Mouse (Mus musculus) lung, adult 18-20 months (tissue): ENCODE measurements at regions not wholly inside any gene's neighbourhood (a gene's known extent, or its start where the extent isn't known, plus 50 kb on each side); places are given as distances from the start of the nearest gene placed in this dataset.

ENCODE experiments used
- DNase-seq, 2 experiments: peaks; one replicate each; pipeline ENCODE4 v3.0.0; 2022; ENCODE audit warnings: mixed read lengths in 2 of 2

DNA sequence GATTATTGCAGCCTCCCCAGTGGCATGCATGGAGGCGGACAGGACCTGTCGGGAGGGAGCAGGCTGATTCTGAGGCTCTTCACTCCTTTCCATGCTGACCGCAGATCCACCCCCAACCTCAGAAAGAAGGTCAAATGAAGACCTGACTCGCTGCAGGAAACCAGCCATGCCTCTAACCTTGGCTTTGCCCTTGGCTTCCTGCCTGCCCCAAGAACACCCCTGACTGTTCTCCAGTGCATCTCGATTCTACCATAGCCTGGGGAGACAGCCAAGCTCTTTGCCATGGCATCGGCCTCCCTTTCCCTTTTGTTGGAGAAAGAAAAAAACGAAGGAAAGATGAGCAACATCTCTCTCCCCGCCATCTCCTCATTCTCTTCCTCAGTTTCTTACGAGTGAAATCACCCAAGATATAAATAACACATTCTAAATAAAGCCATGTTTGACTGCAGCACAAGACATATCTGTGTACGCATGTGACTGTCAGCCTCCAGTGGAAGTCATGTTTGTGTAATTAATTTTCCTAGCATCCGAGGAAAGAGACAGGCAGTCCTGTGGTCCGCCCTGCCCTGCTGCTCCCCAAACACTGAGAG lies 102.4 kb upstream of the Sdk1 start:
- no peak for DNase-seq

DNA sequence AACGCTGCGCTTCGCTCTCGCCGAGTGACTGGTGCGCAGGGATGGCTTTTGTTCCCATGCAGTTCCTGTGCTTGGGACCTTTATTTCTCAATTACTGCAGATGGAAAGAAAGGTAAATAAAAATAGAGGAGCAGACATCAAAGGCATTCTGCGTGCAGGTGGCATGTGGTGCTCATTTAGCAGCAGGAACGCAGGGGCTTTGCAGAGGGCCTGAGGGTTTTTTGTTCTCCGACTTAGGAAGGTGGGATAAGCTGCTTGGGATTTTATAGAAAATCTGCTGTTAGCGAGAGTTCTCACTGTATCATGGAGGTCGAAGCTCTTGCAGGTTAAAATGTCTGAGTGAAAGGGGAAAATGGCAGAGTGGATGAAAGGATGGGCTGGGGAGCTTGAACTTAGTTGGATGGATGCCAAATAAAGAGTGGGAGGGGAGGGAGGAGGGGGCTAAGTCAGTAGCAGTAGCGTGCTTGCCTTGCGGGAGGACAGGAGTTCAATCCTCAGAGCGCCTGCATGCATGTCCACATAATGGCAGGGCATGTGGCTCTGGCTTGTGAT lies 101.9 kb upstream of the Sdk1 start:
- DNase-seq, result no peak

DNA sequence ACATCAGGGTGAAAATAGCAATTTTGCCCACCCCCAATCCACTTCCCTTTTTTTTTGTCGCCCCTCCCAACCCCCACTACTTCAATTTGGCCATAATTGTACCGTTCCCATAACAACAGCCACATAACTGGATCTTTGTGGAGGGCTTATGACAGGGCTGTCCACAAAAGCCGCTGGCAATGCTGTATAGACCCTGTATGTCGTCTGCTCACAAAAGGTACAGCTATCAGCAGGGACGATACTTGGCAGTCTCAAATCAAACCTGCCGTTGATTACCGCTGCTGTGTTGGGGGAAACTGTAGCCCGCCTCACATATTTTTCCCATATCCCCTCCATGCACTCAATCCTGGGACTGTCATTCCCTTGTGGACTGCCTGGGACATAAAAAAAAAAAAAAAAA lies 80.9 kb upstream of the Sdk1 start:
- no peak for DNase-seq

DNA sequence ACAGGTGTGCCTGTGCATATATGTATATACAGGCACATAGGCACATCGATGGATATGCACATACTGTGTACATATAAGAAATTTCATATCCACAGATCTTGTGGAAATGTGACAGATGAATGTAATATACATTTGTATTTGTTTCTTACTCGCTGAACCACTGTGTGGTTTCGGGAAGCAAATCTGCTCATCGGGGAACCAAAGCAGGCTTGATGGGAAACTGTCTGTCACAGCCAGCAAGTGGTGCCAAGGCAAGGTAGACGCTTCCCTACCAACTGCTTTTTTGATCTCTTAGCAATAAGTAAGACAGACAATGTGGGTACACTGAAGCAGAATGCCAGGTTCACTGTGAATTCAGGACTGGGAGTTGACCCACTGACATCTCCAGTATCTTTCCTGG lies 80.3 kb upstream of the Sdk1 start:
- no peak for DNase-seq

DNA sequence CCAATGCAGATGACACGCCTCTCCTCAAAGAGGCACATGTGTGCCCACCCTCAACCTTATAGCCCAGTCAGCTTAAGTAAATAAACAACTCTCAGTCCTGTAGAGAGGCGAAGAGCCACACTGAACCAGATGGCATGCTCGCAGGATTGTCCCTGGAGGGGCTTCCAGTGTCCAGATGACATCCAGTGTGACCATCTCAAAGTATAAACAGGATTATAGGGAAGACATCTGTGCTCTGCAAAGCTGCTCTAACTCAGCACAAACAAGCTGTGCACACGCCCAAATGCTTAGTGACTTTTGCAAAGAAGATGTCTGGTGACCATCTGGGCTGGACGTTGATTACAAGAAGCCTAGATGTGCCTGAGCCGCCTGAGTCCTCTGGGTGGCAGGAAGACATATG lies 58.8 kb upstream of the Sdk1 start:
- no peak for DNase-seq

DNA sequence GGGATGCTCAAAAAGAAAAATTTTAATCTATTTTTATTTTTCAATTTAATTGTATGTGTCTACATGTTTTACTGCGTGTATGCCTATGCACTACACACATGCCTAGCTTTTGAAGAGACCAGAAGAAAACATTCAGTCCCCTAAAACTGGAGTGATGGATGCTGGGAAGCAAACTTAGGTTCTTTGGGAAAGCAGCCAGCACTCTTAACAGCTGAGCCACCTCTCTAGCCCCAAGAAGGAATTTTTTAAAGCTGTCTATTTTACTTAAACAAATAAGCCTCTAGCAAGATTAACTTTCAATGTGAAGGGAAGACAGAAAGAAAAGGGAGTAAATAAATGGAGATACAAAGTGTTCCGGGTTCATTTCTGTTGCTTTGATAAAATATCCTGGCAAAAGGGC lies 52.3 kb upstream of the Sdk1 start:
- no peak for DNase-seq
